Mouse (Mus musculus) layer of hippocampus, adult 2 months (tissue): ENCODE measurements around the gene Baiap2. TPM values are rescaled to one million over a fixed set of nuclear protein-coding genes. Genes with fewer than 3 reads are reported as not detected.

Source experiments
- DNase-seq, 2 experiments: peaks; one replicate each; pipeline ENCODE4 v3.0.0; 2022; ENCODE audit warnings: low spot score in 2 of 2
- H3K27ac ChIP-seq: fragments of 200-600 bp; 2 replicates; pipeline ENCODE4 v1.8.1; 2022
- H3K4me3 ChIP-seq: fragments of 200-600 bp; 2 replicates; pipeline ENCODE4 v1.8.1; 2022; ENCODE audit warnings: mild to moderate bottlenecking
- CTCF ChIP-seq: fragments of 200-600 bp; conservative IDR thresholded peaks from 2 replicates; pipeline ENCODE4 v1.8.1; 2022; ENCODE audit warnings: antibody characterized with exemption, mild to moderate bottlenecking, moderate library complexity
- long read RNA-seq, 2 experiments: library from polyadenylated mRNA; stranded (forward); transcript quantifications; one replicate each; pipeline ENCODE4 v2.0.0; 2021; ENCODE audit warnings: borderline mapping rate in 2 of 2
- total RNA-seq, 2 experiments: library from RNA; stranded (reverse); gene quantifications; 2 replicates each; pipeline ENCODE4 v1.2.3; 2021

The Baiap2 gene
- total RNA-seq, result 100 to 1,000 TPM; 244 to 257 TPM
- long read RNA-seq, experiment 1, full-length matches to known transcripts, result 179 of 242 reads
- long read RNA-seq, experiment 1, partial matches to known transcripts, result 39 of 242 reads
- long read RNA-seq, experiment 1, other reads (novel, unspliced or antisense), result 24 of 242 reads
- long read RNA-seq, experiment 2, full-length matches to known transcripts, result 274 of 347 reads
- long read RNA-seq, experiment 2, partial matches to known transcripts, result 40 of 347 reads
- long read RNA-seq, experiment 2, other reads (novel, unspliced or antisense), result 33 of 347 reads

- peak within 1 kb of the TSS; percentile 91 for H3K4me3 ChIP-seq
- peak within 1 kb of the TSS; percentile 99 for H3K27ac ChIP-seq
- TF ChIP-seq CTCF, result peak; percentile 48
- peak; percentile 98 to 99 for DNase-seq
Observed at GRCm38 (mm10) chr11:119942727-119943427, at the start of gene Baiap2. Gene Baiap2, plus strand, starts transcription at chr11:119942763.

- H3K4me3 ChIP-seq, result no peak overlapping the region
- peak overlapping the region; percentile 51; the same call in 1 of the 2 replicates for H3K27ac ChIP-seq
- no peak for TF ChIP-seq CTCF
- no peak for DNase-seq
Observed at GRCm38 (mm10) chr11:119893667-119894236, 48.8 kb upstream of the Baiap2 start.

- H3K4me3 ChIP-seq, result no peak overlapping the region
- no peak for TF ChIP-seq CTCF
- no peak for DNase-seq
- H3K27ac ChIP-seq, result no peak overlapping the region
Observed at GRCm38 (mm10) chr11:119894634-119895033, 47.9 kb upstream of the Baiap2 start.

GRCm38 (mm10) chr11:119897041-119897440 lies 45.5 kb upstream of the Baiap2 start:
- TF ChIP-seq CTCF, result 0 out of 2 replicates have a peak, but pooled peaks have one; percentile 12
- DNase-seq, result no peak
- H3K4me3 ChIP-seq, result no peak overlapping the region
- H3K27ac ChIP-seq, result 0 out of 2 replicates have a peak overlapping the region, but pooled peaks have one; percentile 7

GRCm38 (mm10) chr11:119898976-119899375 lies 43.6 kb upstream of the Baiap2 start:
- Histone ChIP-seq H3K27ac (peak overlapping the region; percentile 55; the same call in 1 of the 2 replicates), H3K4me3 (no peak overlapping the region)
- DNase-seq, result no peak
- TF ChIP-seq CTCF, result no peak

- no peak for TF ChIP-seq CTCF
- H3K4me3 ChIP-seq, result no peak overlapping the region
- DNase-seq, result no peak
- no peak overlapping the region for H3K27ac ChIP-seq
Observed at GRCm38 (mm10) chr11:119901174-119901573, 41.4 kb upstream of the Baiap2 start.

GRCm38 (mm10) chr11:119902891-119903290 lies 39.7 kb upstream of the Baiap2 start:
- no peak overlapping the region for H3K27ac ChIP-seq

GRCm38 (mm10) chr11:119904621-119905286 lies 37.8 kb upstream of the Baiap2 start:
- DNase-seq, result peak; percentile 82 to 83
- no peak overlapping the region for H3K4me3 ChIP-seq
- peak; percentile 89 for TF ChIP-seq CTCF
- H3K27ac ChIP-seq, result peak overlapping the region; percentile 84

More at GRCm38 (mm10) chr11:119902891-119903290, 39.7 kb upstream of the Baiap2 start:
- no peak; the same call in 1 of the 2 replicates for TF ChIP-seq CTCF
- H3K4me3 ChIP-seq, result no peak overlapping the region
- no peak for DNase-seq

- no peak for DNase-seq
- no peak for TF ChIP-seq CTCF
Observed at GRCm38 (mm10) chr11:119905794-119906193, 36.8 kb upstream of the Baiap2 start.

GRCm38 (mm10) chr11:119907006-119907650 lies 35.4 kb upstream of the Baiap2 start:
- no peak for TF ChIP-seq CTCF
- peak overlapping the region; percentile 84 for H3K27ac ChIP-seq
- no peak overlapping the region for H3K4me3 ChIP-seq
- DNase-seq, result no peak

More at GRCm38 (mm10) chr11:119905794-119906193, 36.8 kb upstream of the Baiap2 start:
- Histone ChIP-seq H3K27ac (peak overlapping the region; percentile 84), H3K4me3 (no peak overlapping the region)

GRCm38 (mm10) chr11:119907711-119908110 lies 34.9 kb upstream of the Baiap2 start:
- TF ChIP-seq CTCF, result no peak
- peak overlapping the region; percentile 84 for H3K27ac ChIP-seq

GRCm38 (mm10) chr11:119909436-119909835 lies 33.1 kb upstream of the Baiap2 start:
- Histone ChIP-seq H3K4me3 (no peak overlapping the region), H3K27ac (peak overlapping the region; percentile 36; the same call in 1 of the 2 replicates)
- DNase-seq, result peak; percentile 52 to 88
- TF ChIP-seq CTCF, result peak; percentile 95

More at GRCm38 (mm10) chr11:119907711-119908110, 34.9 kb upstream of the Baiap2 start:
- no peak for DNase-seq
- no peak overlapping the region for H3K4me3 ChIP-seq
